Mouse (Mus musculus) bone marrow, adult 2 months (tissue): ENCODE results near the gene Gm45808. TPM values are rescaled to one million over a fixed set of nuclear protein-coding genes. Genes with fewer than 3 reads are reported as not detected.
"Not testable (repeated sequence)": the region's sequence is repeated elsewhere in the genome, so short reads cannot be mapped to it uniquely, and the experiment has no call there.

Experiments used
- H3K27ac ChIP-seq: fragments of 200-500 bp; 2 replicates; pipeline ENCODE4 v1.5.1; 2012; ENCODE audit warnings: low read depth, mild to moderate bottlenecking, control low read depth, inconsistent platforms, low read length; ENCODE audit not compliant: control insufficient read depth, poor library complexity, insufficient read depth
- H3K4me1 ChIP-seq: fragments of 200-500 bp; 2 replicates; pipeline ENCODE4 v1.6.1; 2011; ENCODE audit warnings: low read length; ENCODE audit not compliant: control insufficient read depth, insufficient read depth
- H3K4me3 ChIP-seq: fragments of 200-500 bp; replicated peaks from 2 replicates; pipeline ENCODE3; 2011; ENCODE audit warnings: mild to moderate bottlenecking, low read depth, low read length, control low read depth; ENCODE audit not compliant: control insufficient read depth
- CTCF ChIP-seq: fragments of 200-500 bp; IDR thresholded peaks from 2 replicates; pipeline ENCODE4 v1.5.1; 2011; ENCODE audit warnings: low read length, control low read depth; ENCODE audit not compliant: control insufficient read depth, insufficient read depth
- POLR2A ChIP-seq: fragments of 200-500 bp; IDR thresholded peaks from 2 replicates; pipeline ENCODE4 v1.6.1; 2011; ENCODE audit warnings: low read depth, mild to moderate bottlenecking, control low read depth, low read length, borderline replicate concordance; ENCODE audit not compliant: control insufficient read depth
- WGBS: fragments of 180-500 bp; shearing (Covaris S2); methylation state at CpG from one replicate; pipeline ENCODE4 v1.1.7; 2018; 5-methylcytosine and 5-hydroxymethylcytosine counted together
- polyA plus RNA-seq: library from polyadenylated mRNA; stranded (reverse); fragments of >200 nt; gene quantifications from 2 replicates; pipeline ENCODE4 v1.2.4, GENCODE M21; 2011; ENCODE audit warnings: low replicate concordance; ENCODE audit not compliant: missing spikeins, insufficient read depth, insufficient read length

The Gm45808 gene
- polyA plus RNA-seq, 1 experiment = not detected

GRCm38 (mm10) chr7:45492951-45493350 is 6.3 kb upstream of the Gm45808 start:
- Histone ChIP-seq H3K27ac (no peak overlapping the region), H3K4me3 (no peak overlapping the region), H3K4me1 (no peaks in the 10 kb centered on the region; the same call in 1 of the 2 replicates)
- 89% methylated on average over 5 of the region's 5 CpGs for WGBS
- TF ChIP-seq CTCF = no peak
- no peak for TF ChIP-seq POLR2A

GRCm38 (mm10) chr7:45492225-45492844 is 5.7 kb upstream of the Gm45808 start:
- TF ChIP-seq CTCF = no peak
- TF ChIP-seq POLR2A = no peak
- H3K27ac ChIP-seq = no peak overlapping the region
- 92% methylated on average over 8 of the region's 8 CpGs for WGBS
- no peak overlapping the region for H3K4me3 ChIP-seq
- H3K4me1 ChIP-seq = no peaks in the 10 kb centered on the region; the same call in 1 of the 2 replicates

GRCm38 (mm10) chr7:45491264-45491663 is 4.7 kb upstream of the Gm45808 start:
- no peak overlapping the region for H3K4me3 ChIP-seq
- no peak overlapping the region for H3K27ac ChIP-seq
- 7% methylated on average over 3 of the region's 3 CpGs for WGBS
- H3K4me1 ChIP-seq = no peaks in the 10 kb centered on the region; the same call in 1 of the 2 replicates
- no peak for TF ChIP-seq CTCF
- TF ChIP-seq POLR2A = no peak

- TF ChIP-seq CTCF (no peak), POLR2A (no peak)
- no peaks in the 10 kb centered on the region; the same call in 1 of the 2 replicates for H3K4me1 ChIP-seq
- no peak overlapping the region for H3K4me3 ChIP-seq
- WGBS = 53% methylated on average over 9 of the region's 9 CpGs
- no peak overlapping the region for H3K27ac ChIP-seq
These were observed 4.2 kb upstream of the Gm45808 start for GRCm38 (mm10) chr7:45490822-45491221.

- 63% methylated on average over 7 of the region's 7 CpGs for WGBS
- H3K27ac ChIP-seq = no peak overlapping the region
- no peak overlapping the region for H3K4me3 ChIP-seq
- H3K4me1 ChIP-seq = no peaks in the 10 kb centered on the region; the same call in 1 of the 2 replicates
- TF ChIP-seq CTCF = no peak
- TF ChIP-seq POLR2A = no peak
These were observed 3.0 kb upstream of the Gm45808 start for GRCm38 (mm10) chr7:45489578-45489977.

- H3K4me1 ChIP-seq = no peaks in the 10 kb centered on the region; the same call in 1 of the 2 replicates
- H3K4me3 ChIP-seq = peak within 1 kb of the TSS; percentile 86
- peak; percentile 65; the same call in 1 of the 2 replicates for TF ChIP-seq POLR2A
- TF ChIP-seq CTCF = no peak
- WGBS = 6% methylated on average over 38 of the region's 38 CpGs
- peak within 1 kb of the TSS; percentile 52 for H3K27ac ChIP-seq
These were observed 1.9 kb upstream of the Gm45808 start, which contains the start of gene Dhdh for GRCm38 (mm10) chr7:45488293-45489204. Dhdh (minus strand) TSS chr7:45488805.

- H3K4me3 ChIP-seq = no peak overlapping the region
- H3K27ac ChIP-seq = no peak overlapping the region
- 70% methylated on average over 11 of the region's 11 CpGs for WGBS
- no peak for TF ChIP-seq POLR2A
- TF ChIP-seq CTCF = no peak
- no peaks in the 10 kb centered on the region; the same call in 1 of the 2 replicates for H3K4me1 ChIP-seq
These were observed 1.3 kb upstream of the Gm45808 start for GRCm38 (mm10) chr7:45487861-45488292.

- no peak for TF ChIP-seq CTCF
- TF ChIP-seq POLR2A = no peak
- H3K4me3 ChIP-seq = no peak overlapping the region
- H3K27ac ChIP-seq = no peak overlapping the region
- WGBS = 77% methylated on average over 7 of the region's 7 CpGs
- no peaks in the 10 kb centered on the region; the same call in 1 of the 2 replicates for H3K4me1 ChIP-seq
These were observed 453 bp downstream of the Gm45808 start for GRCm38 (mm10) chr7:45486158-45486557.

GRCm38 (mm10) chr7:45484985-45485384 is 1.6 kb downstream of the Gm45808 start:
- not testable (repeated sequence) for H3K27ac ChIP-seq, H3K4me3 ChIP-seq, H3K4me1 ChIP-seq
- WGBS = 77% methylated on average over 5 of the region's 5 CpGs
